Mouse (Mus musculus): ENCODE data around the gene Stum. TPM values are rescaled to one million over a fixed set of nuclear protein-coding genes. Genes with fewer than 3 reads are reported as not detected.

Stum gene
- total and polyA plus RNA-seq, 3 experiments = 0.42 to 0.61 (median 0.51) TPM

GRCm38 (mm10) chr1:180458274-180458673 lies 25.0 kb downstream of the Stum start:
- Histone ChIP-seq H3K4me2 (ENCODE audit: insufficient read depth, low read depth, poor library complexity, severe bottlenecking) (no peak overlapping the region), H3K27ac (ENCODE audit: insufficient read depth, low read depth) (no peak overlapping the region), H3K9me3 (replicated peaks; ENCODE audit: low read length) (no peaks in the 10 kb centered on the region), H3K4me3 (replicated peaks in 1 of 3; ENCODE audit: low read depth in 2 of 3, low read length in 2 of 3, poor library complexity in 1 of 3) (no peak overlapping the region), H3K9ac (ENCODE audit: insufficient read depth, low read depth) (no peak overlapping the region), H3K4me1 (ENCODE audit: control insufficient read depth in 1 of 2, insufficient read depth in 2 of 2) (peaks cover 6 to 12% of the 10 kb centered on the region in 2 experiments), H3K27me3 (replicated peaks) (no peaks in the 10 kb centered on the region), H3K79me2 (replicated peaks; ENCODE audit: control insufficient read depth, extremely low read depth, insufficient read depth, poor library complexity, severe bottlenecking) (no peaks in the 10 kb centered on the region), H3K36me3 (replicated peaks in 1 of 2; ENCODE audit: control insufficient read depth in 1 of 2, insufficient read depth in 1 of 2, low read length in 1 of 2) (no peaks in the 10 kb centered on the region)
- DNase-seq (ENCODE audit: extremely low read depth) = no peak
- dilution Hi-C loops (cut with MboI; ENCODE audit: extremely low pct_ligation_motif_present, extremely low pct_unique_long_range_greater_than_20kb, low sequenced_read_pairs) = no loop called here
- in situ Hi-C loops (cut with MboI; ENCODE audit: low pct_ligation_motif_present, low pct_unique_long_range_greater_than_20kb, low sequenced_read_pairs) = no loop called here
- TF ChIP-seq MYC (IDR thresholded peaks at IDR 0.05; ENCODE audit: low read depth, low read length) (no peak), MAFK (IDR thresholded peaks at IDR 0.05; ENCODE audit: insufficient replicate concordance, low read length) (no peak), MAZ (IDR thresholded peaks at IDR 0.05; ENCODE audit: low read depth, low read length) (no peak), USF1 (IDR thresholded peaks at IDR 0.05; ENCODE audit: low read depth, low read length) (no peak), IRF4 (IDR thresholded peaks at IDR 0.05; ENCODE audit: low read depth, low read length) (no peak), ZC3H11A (IDR thresholded peaks at IDR 0.05; ENCODE audit: low read depth, low read length) (no peak), SIN3A (IDR thresholded peaks at IDR 0.05; ENCODE audit: low read length) (no peak), E2F4 (IDR thresholded peaks at IDR 0.05; ENCODE audit: insufficient replicate concordance, low read depth, low read length) (no peak), UBTF (IDR thresholded peaks at IDR 0.05; ENCODE audit: low read depth, low read length) (no peak), CHD1 (IDR thresholded peaks at IDR 0.05; ENCODE audit: low read depth, low read length) (no peak), ELF1 (IDR thresholded peaks at IDR 0.05; ENCODE audit: low read depth, low read length) (no peak), PAX5 (IDR thresholded peaks at IDR 0.05; ENCODE audit: low read length) (no peak), MAX (IDR thresholded peaks at IDR 0.05; ENCODE audit: low read length) (no peak)

GRCm38 (mm10) chr1:180449641-180450040 lies 33.7 kb downstream of the Stum start:
- Histone ChIP-seq H3K4me1 (ENCODE audit: control insufficient read depth in 1 of 2, insufficient read depth in 2 of 2) (peaks cover 4 to 14% of the 10 kb centered on the region in 2 experiments; a peak in 2 of 4 replicates), H3K4me3 (replicated peaks in 1 of 3; ENCODE audit: low read depth in 2 of 3, low read length in 2 of 3, poor library complexity in 1 of 3) (no peak overlapping the region), H3K27ac (ENCODE audit: insufficient read depth, low read depth) (no peak overlapping the region), H3K36me3 (replicated peaks in 1 of 2; ENCODE audit: control insufficient read depth in 1 of 2, insufficient read depth in 1 of 2, low read length in 1 of 2) (no peaks in the 10 kb centered on the region), H3K4me2 (ENCODE audit: insufficient read depth, low read depth, poor library complexity, severe bottlenecking) (no peak overlapping the region), H3K27me3 (replicated peaks) (no peaks in the 10 kb centered on the region), H3K79me2 (replicated peaks; ENCODE audit: control insufficient read depth, extremely low read depth, insufficient read depth, poor library complexity, severe bottlenecking) (no peaks in the 10 kb centered on the region), H3K9ac (ENCODE audit: insufficient read depth, low read depth) (no peak overlapping the region), H3K9me3 (replicated peaks; ENCODE audit: low read length) (no peaks in the 10 kb centered on the region)
- dilution Hi-C loops (cut with MboI; ENCODE audit: extremely low pct_ligation_motif_present, extremely low pct_unique_long_range_greater_than_20kb, low sequenced_read_pairs) = no loop called here
- TF ChIP-seq PAX5 (IDR thresholded peaks at IDR 0.05; ENCODE audit: low read length) (no peak), HCFC1 (IDR thresholded peaks at IDR 0.05; ENCODE audit: low read depth, low read length) (no peak), CHD1 (IDR thresholded peaks at IDR 0.05; ENCODE audit: low read depth, low read length) (no peak), UBTF (IDR thresholded peaks at IDR 0.05; ENCODE audit: low read depth, low read length) (no peak), ZKSCAN1 (IDR thresholded peaks at IDR 0.05; ENCODE audit: borderline replicate concordance, low read depth, low read length) (no peak), E2F4 (IDR thresholded peaks at IDR 0.05; ENCODE audit: insufficient replicate concordance, low read depth, low read length) (no peak), MAFK (IDR thresholded peaks at IDR 0.05; ENCODE audit: insufficient replicate concordance, low read length) (no peak), JUND (conservative IDR thresholded peaks at IDR 0.05; ENCODE audit: low read depth, low read length) (no peak)
- in situ Hi-C loops (cut with MboI; ENCODE audit: low pct_ligation_motif_present, low pct_unique_long_range_greater_than_20kb, low sequenced_read_pairs) = no loop called here
- DNase-seq (ENCODE audit: extremely low read depth) = no peak

Measured in CH12.LX (cell line).